Mouse (Mus musculus): Measurements from ENCODE around the gene Glt28d2.

Glt28d2 gene

DNA sequence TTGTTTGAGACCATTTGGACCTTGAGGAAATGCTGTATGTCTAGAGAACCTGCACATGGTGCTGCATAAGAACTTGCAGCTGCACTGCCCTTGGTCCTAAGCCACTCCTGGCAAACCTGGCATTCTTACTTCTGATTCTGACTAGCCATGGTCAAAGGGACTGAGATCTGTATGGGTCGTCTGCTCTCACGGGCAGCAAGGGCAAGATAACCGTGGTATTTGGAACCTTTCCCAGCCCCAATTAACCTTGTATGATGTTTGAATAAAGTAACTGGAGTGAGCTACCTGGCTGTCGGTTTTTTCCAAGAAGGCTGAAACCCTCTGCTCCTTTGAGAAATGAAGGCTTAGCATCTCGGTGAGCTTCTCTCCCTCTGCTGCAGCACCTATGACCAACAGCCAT is 8.4 kb downstream of the Glt28d2 start:
- DNase-seq (ENCODE audit: low spot score), result no peak

DNA sequence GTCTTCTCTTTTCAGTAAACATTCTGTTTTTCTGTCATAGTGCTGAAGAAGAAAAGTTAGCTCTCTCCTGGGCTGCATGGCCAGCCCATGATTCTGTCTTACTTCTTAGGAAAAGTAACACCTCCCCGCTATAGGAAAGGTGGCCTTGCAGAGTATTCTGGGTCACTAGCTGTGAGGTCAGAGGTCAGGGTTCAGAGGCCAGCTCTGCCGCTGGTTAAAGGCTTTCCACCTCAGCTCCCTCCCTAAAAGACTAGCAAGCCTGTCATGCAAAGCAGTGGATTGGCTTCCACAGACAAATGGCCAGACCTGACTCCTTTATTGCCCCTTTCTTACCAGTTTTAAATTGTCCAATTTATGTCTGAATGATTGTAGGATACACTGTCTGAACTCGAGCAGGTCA is 23.3 kb downstream of the Glt28d2 start:
- no peak for DNase-seq (ENCODE audit: low spot score)

DNA sequence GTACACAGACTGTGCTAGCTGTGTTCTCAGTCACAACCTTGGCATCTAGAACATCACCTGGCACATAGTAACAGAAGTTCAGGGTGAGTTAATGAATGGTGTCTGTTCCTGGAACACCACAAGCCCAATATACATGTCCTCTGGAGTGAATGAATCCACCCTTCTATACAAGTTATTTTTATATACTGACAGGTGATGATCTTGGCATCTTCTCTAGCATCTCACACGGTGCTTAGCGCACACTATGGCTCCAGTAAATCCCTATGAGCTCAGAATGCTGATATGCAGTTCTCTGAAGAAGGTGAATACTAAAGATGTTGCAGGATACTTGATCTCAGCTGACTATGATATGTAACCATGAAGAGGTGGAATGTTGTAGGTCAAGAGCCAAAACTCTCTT is 24.4 kb downstream of the Glt28d2 start:
- no peak for DNase-seq (ENCODE audit: low spot score)

DNA sequence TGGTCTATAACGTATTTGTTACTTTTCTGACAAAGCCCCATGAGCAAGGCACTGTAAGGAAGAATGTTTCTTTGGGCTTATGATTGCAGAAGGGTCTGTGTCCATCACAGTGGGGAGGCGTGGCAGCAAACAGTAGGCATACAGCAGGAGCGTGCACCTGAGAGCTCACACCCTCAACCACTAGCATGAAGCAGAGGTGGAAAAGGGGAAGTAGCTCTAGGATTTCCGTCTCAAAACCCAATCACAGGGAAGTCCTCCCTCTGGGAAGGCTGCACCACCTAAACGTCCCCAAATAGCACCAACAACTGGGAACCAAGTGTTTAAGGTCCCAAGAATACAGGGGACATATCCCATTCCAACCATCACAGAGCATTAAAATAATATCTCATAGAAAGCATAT is 26.3 kb downstream of the Glt28d2 start:
- no peak for DNase-seq (ENCODE audit: low spot score)

DNA sequence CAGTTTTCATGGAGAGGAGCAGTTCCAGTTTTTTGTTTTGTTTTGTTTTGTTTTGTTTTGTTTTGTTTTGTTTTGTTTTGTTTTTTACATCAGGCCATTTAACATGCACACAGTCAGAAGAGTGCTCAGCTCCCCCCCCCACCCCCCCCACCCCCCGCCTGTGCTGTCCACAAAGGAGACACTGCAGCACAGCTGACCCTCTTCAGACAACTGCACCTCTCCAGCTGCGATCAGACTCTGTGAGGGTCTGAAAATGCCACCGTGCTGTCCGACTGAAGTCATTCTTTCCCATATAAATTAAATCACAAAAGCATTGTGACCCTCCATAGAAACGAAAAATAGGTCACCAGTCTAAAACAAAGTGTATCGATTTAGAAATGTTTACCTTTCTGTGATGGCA is 28.0 kb downstream of the Glt28d2 start:
- no peak for DNase-seq (ENCODE audit: low spot score)

DNA sequence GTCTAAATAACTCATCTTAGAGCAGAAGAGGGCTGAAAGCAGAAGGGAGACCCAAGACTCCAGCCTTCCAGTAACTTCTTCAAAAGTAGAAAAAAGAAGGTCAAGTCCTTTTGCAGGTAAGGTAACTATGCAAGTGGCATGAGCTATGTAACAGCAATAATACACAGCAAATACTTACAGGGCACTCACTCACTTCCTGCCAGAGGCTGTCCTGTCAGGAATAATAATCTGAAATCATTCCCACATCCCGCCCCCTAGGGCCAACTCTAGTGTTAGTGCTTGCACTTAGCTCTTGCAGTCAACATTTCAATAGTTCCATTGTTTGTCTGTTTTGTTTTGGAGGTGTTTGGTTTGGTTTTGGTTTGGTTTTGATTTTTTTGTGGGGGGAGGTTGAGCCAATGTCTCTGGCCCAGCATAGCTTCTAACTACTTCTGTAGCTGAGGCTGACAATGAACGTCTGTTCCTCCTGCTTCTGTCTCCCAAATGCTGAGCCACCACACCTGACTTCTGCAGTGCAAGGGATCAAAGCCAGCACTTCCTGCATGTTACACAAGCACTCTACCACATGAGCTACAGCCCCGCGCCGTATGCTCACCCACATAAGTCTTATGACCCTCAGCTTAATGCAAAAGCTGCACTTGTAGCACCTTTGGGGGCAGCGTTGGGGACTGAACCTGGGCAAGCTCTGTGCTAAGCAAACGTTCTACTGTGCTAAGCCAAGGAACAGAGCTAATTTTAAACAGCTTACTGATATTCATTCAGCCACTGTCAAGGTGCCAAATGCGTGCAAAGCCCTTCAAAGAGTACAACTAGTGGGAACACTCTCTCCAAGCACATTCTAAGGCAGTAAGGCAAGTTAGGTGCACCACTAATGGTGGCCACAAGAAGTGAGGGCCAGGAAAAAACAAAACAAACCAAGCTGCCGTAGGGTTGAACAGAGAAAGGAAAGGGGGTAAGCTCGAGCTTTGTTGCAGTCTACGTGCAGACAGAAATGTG is 28.9 kb downstream of the Glt28d2 start:
- DNase-seq (ENCODE audit: low spot score), result no peak

DNA sequence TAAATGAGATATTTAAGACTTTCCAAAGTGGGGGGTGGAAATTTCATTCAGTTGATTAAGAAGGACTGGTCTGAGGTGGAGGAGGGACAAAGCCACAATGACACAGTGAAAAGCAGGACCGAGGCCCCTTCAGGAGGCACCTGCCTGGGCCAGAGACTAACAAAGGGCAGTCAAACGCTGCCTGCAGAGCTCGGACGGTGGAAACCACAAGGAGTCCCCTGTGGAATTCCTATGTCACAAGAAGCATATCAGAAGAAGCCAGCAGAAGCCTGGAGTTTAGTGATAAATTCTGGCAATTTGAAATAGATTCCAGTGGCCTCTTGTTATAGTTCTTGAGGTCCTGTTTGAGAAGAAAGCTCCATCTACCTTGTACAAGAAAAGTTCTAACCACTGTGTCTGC is 30.2 kb downstream of the Glt28d2 start:
- no peak for DNase-seq (ENCODE audit: low spot score)

DNA sequence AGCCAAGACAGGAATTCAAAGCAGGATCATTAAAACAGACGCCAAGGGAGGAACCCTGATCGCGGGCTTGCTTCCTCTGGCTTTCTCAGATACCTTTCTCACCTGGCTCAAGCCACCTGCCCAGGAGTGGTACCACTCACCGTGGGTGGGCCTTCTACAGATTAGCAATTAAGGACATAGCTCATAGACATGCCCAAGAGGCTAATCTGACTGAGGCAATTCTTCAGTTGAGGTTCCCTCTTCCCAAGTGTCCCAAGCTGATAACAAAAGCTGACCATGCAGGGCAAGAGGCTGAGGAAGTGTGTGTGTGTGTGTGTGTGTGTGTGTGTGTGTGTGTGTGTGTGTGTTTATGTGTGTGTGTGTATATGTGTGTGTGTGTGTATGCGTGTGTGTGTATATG is 31.4 kb downstream of the Glt28d2 start:
- no peak for DNase-seq (ENCODE audit: low spot score)

DNA sequence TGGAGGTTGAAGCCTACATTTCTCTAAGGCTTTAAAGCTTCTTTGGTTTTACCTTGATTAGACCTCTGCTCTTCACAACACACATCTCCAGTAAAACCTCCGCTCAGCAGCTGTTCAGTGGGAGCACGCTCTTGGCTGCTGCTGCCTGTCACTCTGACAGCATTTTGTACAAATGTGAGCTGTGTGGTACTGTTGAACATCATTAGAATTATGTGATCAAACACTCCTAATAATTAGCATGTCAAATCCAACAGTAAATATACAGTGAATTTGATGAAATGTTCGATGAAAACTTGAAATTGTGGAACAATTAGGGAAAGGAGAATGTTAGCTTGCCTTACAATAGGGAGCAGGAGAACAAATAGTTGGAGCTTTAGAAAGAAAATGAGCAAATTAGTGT is 32.3 kb downstream of the Glt28d2 start:
- no peak for DNase-seq (ENCODE audit: low spot score)

DNA sequence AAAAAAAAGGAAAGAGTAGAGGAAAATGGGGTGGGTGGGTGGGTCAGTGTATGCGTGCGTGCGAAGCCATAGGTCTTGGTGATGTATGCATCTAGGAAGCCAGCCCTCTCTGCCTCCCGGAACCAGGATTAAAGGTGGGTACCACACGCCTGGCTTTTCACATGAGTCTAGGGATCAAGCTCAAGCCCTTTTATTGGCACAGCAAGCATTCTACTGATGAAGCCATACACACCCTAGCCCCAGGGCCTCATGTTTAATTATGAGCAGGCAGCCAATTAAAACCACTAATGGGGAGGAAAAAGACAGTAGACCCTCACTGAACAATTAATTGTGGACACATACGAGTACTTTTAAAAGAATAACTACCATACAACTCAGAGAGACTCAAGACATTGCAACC is 33.2 kb downstream of the Glt28d2 start:
- DNase-seq (ENCODE audit: low spot score), result no peak

DNA sequence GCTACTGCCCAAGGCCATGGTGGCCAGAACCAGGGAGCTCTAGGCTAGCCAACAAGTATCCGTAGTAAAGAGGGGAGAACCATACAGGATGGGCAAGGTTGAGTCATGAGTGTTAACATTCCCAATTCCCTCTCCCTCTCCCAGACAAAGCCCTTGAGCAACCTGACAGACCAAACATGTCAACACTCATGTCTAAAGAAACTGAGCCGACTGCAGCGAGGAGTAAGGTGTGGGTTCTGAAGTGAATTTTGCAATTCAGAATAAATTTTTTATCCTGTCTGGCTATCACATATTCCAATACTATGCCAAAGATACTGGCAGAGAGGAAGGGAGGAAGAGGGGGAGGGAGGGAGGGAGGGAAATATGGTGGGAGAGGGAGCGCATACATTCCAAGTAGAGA is 33.6 kb downstream of the Glt28d2 start:
- no peak for DNase-seq (ENCODE audit: low spot score)

DNA sequence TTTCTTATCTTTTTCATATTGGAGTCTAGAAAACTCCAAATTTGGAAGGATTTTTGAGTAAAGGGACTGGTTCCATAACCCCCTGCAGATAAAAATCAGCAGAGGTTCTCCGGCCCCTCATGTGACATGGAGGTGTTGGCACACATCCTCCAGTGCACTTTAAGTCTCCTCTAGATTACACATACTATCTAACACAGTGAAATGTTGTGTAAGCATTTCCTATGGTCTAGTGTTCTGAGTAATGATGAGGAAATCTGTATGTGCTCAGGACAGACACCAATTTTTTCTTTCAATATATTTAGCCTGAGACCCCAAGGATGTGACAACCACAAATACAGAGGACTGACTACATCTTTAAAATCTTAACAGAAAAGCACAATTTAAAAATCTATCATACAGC is 37.2 kb downstream of the Glt28d2 start:
- no peak for DNase-seq (ENCODE audit: low spot score)

DNA sequence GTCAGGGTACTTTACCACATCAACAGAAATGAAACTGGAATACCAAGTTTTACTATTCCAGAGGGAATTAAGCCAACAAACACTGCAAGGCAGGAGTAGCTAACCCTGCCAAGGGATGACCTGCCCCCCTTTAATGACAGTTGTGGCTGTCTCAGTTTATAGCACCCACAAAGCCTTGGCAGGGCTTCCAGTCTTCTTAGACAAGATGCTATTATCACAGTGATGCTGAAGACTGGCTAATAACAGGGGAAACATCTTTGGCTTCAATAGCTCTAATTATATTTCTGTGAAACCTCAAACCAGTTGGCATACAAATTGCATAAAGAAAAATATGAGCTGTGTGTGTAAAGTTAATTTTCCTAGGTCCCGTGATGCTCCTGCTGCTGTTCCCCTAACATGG is 41.0 kb downstream of the Glt28d2 start:
- DNase-seq (ENCODE audit: low spot score), result no peak

DNA sequence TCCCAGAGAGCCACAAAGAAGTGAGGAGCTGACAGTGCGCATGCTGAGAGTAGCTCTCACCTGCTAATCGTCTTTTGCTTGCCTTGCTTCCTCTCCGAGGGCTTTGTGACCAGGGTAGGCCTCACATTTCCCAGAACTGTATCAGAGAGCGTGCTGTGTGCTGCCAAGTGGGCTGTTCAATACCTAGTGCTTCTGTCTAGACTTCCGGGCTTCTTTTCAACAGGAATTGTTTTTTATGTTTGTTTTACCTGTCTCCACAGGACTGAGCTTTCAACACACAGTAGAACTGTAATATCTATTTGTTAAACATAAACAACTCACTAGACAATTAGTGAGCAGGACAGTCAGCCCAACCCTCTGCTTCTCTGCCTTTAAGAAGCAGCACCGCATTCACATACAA is 42.0 kb downstream of the Glt28d2 start:
- DNase-seq (ENCODE audit: low spot score), result no peak

DNA sequence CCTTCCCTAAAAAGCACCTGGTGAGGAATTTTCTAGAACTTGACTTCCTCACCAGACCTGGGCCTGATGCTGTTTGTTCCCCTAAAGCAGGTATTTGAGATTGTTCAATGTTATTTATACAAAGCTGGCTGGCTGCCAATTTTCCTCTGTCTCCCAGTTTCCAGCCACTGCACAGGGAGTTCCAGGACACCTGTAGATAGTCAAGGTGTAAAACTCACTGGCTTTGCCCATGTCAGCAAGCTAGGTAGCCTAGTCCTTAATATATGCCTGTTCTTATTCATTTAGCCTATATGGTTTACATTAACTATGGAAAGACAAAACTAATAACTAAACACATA is 44.5 kb downstream of the Glt28d2 start:
- DNase-seq (ENCODE audit: low spot score), result no peak

DNA sequence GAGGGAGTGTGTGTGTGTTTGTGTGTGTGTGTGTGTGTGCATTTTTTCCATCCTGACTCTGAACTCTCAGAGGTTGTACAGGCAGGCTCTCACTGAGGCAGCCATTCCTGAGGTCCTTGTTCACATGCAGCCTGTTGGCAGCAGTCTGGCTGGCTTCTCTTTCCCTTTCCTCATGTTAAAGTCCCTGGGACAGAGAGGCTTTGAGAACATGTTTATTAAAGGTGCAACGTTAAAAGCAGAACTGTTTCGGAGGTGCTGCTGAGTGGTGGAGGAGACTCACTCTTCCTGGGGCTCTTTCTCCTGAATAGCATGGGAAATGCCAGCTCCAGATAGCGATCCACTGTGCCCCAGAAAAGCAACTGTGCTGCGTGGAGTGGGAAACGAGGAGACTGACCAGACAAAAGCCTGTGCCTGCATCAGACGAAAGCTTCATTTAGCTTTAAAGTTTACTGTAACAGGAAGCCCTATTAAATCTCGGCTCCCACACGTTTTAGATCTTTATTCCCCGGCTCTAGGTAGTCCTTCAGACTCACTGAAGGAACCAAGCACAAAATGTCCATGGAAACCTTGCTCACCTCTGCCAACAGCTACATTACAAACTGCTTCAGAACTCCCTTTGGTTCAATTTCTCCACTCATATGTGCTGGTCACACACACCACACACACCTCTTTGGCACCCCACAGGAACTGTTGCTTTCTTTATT is 45.0 kb downstream of the Glt28d2 start:
- no peak for DNase-seq (ENCODE audit: low spot score)

DNA sequence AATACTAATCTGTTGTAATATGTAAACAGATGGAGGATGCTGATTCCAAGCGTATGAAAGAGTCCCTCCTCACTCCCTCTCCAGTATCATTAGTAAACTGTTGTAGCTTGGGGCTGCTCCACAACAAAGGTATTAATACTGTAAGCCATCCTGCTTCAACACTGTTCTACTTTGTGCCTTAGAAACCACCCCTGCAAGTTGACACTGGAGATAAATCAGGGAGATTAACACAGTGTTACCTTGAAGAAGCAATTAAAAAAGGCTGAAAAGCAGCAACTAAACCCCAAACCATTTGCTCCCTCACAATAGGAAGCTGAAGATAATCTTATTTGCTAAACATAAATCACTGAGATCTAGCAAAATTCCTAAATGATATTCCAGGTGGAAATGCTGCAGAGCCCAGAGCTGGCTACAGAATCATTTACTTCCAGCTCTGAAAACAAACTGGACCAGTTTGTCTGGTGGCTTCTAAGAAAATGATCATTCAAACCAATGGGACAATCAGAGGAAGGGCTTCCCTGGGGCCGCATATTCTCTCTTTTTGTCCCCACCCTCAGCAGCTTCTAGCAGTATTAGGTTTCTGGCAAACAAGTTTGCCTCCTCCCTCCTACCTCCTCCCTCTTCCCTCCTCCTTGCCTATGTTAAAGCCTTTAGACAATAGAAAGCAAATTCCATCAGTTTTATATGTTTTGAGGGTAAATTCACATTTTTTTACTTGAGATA is 45.7 kb downstream of the Glt28d2 start:
- DNase-seq (ENCODE audit: low spot score), result no peak

DNA sequence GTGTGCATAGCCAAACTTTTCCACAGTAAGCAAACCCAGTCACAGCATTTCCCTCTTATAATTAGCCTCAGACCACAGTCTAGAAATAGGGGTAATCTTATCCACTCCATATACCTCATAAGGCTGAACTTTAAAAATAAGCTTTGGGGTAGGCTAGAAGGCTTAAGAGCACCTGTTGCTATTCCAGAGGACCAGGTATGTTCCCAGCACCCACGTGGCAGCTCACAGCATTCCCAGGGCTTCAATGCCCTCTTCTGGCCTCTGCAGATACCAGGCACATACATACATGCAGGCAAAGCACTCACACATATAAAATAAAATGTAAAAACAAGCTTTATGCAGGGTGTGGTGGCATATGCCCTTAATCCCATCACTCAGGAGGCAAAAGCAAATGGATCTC is 53.7 kb downstream of the Glt28d2 start:
- DNase-seq (ENCODE audit: low spot score), result no peak

DNA sequence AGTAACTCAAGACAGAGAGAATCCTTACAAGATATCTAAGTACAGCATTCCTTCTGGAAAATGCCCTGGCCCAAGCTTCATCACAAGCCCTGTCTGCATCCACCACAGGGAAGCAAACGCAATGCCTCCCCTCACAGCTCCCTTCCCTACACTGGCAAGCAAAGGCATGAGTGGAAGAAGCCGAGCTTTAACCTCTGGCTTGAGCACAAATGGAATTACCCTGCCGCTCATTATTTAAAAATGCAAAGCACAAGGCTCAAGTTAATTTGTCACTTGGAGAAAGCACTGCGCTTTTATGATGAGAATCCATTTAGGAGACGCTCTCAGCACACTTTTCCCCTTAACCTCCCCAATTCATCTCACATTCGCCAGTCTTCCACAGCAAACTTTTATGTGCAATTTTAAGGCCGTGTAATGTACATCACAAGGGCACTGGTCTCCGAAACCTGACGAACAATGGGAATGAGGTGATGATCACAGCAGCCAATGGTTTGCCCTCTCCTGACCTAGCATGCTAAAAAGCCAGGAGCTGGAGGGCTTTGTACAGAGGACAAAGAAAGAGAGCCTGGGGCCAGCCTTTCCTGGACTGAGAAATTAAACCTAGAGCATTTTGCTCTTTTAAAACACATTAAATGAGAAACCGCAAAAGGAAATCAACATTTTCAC is 54.7 kb downstream of the Glt28d2 start:
- DNase-seq (ENCODE audit: low spot score), result no peak

DNA sequence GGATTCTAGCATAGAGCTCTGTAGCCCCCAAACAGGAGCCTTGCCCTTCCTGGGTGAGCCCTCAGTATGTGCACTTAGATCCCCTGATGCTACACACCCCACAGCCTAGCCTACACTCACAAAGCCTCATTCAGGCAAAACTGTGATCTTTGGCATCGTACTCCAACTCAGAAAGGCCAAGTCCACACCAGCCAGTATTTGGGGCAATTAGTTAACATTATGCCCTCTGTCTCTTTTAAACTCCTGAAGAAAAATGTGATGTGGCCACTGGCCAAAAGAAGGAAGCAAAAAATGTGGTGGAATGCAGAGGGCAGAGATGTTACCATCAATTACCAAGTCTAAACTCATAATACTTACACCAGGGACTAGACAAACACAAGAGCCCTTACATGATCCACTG is 55.5 kb downstream of the Glt28d2 start:
- no peak for DNase-seq (ENCODE audit: low spot score)

DNA sequence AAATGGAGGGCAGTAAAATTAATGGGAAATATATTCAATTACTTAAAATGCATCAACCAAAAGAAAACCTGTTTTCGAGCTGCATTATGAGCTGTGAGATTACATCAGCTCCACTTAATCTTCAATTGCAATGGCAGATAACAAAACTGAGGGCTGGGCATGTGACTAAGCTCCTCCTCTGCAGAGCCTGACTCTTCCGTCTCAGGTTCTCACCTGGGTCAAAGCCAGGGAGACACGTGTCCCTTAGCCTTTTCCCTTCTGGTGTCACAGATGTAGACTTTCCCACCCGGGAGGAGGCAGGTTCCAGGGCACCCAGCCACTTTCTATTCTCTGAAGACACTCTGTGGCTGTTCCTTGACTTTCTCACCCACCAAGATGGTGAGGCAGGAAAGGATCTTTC is 58.3 kb downstream of the Glt28d2 start:
- no peak for DNase-seq (ENCODE audit: low spot score)

DNA sequence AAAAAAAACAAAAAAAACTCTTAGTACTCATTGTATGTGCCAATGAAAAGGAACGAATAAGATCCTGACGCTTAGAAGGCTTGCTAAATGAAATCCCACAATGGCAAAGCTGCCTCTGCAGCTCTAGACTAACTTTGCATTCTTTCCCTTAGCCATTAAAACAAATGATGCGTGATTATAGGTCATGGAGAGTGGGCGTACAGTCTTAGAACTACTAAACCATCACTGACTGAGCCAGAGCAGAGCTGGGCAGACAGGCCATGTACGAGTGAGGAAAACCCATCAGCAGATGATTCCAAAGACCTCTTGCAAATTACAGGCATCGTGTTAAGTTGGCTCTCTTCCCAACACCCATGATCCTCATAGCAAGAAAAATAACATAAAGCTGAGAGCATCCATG is 59.5 kb downstream of the Glt28d2 start:
- DNase-seq (ENCODE audit: low spot score), result no peak

All from testis, postnatal 14 days (tissue).